Mouse (Mus musculus) ES-E14 (cell line): Measurements from ENCODE around the gene Tm9sf1.

Source experiments
- HCFC1 ChIP-seq: IDR thresholded peaks from 2 replicates; pipeline ENCODE4 v1.6.1; 2012; ENCODE audit warnings: low read length, inconsistent platforms, borderline replicate concordance; ENCODE audit not compliant: insufficient read depth
- MAFK ChIP-seq: IDR thresholded peaks from 2 replicates; pipeline ENCODE4 v1.6.1; 2014; ENCODE audit warnings: mild to moderate bottlenecking, low read depth, low read length, inconsistent platforms; ENCODE audit not compliant: insufficient read depth
- ZC3H11A ChIP-seq: IDR thresholded peaks from 2 replicates; pipeline ENCODE4 v1.6.1; 2012; ENCODE audit warnings: low read depth, mild to moderate bottlenecking, inconsistent platforms, low read length, borderline replicate concordance
- ZNF384 ChIP-seq: IDR thresholded peaks from 2 replicates; pipeline ENCODE4 v1.6.1; 2012; ENCODE audit warnings: low read depth, low read length, inconsistent platforms

DNA sequence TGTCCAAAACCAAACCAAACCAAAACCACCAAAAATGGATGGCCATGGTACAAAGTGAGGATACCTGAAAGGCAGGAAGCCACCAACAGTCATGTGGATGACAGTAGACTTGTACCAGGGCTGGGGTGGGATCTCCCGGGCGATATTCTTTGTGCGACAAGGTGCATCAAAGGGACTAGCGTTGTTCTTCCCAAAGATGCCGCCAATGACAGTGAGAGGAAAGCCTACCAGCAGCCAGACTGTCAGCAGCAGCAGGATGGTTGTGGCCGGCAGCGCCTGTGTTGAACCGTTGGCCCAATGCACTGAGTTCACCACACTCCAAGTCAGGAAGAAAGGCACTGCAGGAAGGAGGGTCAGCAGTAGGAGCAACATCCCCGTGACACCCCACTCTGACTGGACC, 5.8 kb downstream of the Tm9sf1 start, which contains the start of gene Gm49378:
- TF ChIP-seq ZC3H11A (no peak), MAFK (no peak), ZNF384 (no peak), HCFC1 (no peak)
